Mouse (Mus musculus) spleen, postnatal 10 days (tissue): ENCODE data around the gene Gm9611.
"Not testable (repeated sequence)": the region's sequence is repeated elsewhere in the genome, so short reads cannot be mapped to it uniquely, and the experiment has no call there.

ENCODE experiments used
- DNase-seq, 2 experiments: peaks; one replicate each; pipeline ENCODE4 v3.0.0; 2021 to 2022; ENCODE audit warnings: low spot score in 2 of 2

Gene Gm9611

DNA sequence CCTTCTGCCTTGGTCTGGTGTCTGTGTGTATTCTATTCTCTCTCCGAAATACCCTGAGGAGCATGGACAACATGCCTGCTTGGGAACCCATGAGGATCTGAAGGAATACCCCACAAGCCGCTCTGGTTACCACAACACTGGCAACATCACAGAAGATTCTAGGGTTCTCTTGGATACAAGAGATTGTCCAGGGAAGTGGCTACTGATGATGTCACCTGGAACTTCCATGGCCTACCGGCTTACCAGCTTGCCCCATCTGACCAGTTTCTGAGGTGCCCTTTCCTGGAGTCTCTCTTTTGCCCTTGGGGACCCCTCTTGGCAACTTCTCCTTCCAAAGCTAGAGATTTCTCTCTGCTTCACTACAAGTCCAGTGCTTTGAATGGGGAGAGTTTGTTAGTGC is at the start of gene Gm9611:
Gm9611 (minus strand) TSS at position 101 of the 400 bp plus-strand sequence.
- DNase-seq = not testable (repeated sequence)

DNA sequence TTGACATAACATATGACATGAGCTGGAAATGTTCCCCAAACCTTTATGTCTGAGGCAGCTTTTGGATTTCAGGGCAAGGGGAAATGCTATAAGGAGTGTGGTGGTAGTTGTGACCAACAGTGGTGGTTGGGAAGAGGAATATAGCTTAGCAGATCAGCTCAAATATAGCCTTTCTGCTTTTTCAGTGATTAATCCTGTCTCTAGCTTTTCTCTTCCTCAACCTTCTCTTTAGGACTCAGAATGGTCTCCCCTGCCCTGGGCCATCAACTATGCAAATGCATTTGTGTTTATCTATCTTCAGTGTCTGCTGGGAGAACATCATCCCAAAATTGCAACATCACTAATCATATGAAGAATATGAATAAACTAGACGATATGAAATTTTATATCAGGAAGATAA is 12.8 kb upstream of the Gm9611 start, which contains the start of gene Gm7995:
Gm7995 (plus strand) TSS at position 301 of the 400 bp plus-strand sequence.
- not testable (repeated sequence) for DNase-seq

DNA sequence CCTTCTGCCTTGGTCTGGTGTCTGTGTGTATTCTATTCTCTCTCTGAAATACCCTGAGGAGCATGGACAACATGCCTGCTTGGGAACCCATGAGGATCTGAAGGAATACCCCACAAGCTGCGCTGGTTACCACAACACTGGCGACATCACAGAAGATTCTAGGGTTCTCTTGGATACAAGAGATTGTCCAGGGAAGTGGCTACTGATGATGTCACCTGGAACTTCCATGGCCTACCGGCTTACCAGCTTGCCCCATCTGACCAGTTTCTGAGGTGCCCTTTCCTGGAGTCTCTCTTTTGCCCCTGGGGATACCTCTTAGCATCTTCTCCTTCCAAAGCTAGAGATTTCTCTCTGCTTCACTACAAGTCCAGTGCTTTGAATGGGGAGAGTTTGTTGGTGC is 37.2 kb downstream of the Gm9611 start, which contains the start of gene Gm17026:
Gm17026 (minus strand) TSS at position 101 of the 400 bp plus-strand sequence.
- not testable (repeated sequence) for DNase-seq
